11 mouse cellular contexts compared by ENCODE assay signal in genomic region chr5:140472336-140472735, GRCm38 (mm10). TPM values are rescaled to one million over a fixed set of nuclear protein-coding genes. Genes with fewer than 3 reads are reported as not detected.
DNase-seq lines count a peak whose midpoint lies in the region; ATAC-seq lines count a peak whose summit lies in the region.
"Had no signal": no experiment of that assay in that cellular context is flagged by ENCODE, and none has a peak within 500 bp of the region (broad histone marks: within the 10 kb centered on the region; RNA-seq: fewer than 3 reads in every experiment).

No protein-coding gene starts in this region.

- no peaks in the 10 kb centered on the region for H3K4me1 ChIP-seq in liver, embryonic 13.5 days (replicated peaks)

- H3K4me3 ChIP-seq in liver, embryonic 13.5 days (replicated peaks), result no peak overlapping the region

- H3K27ac ChIP-seq in liver, embryonic 13.5 days, result no peak overlapping the region

- ATAC-seq in liver, embryonic 13.5 days (ENCODE audit: low read depth), result no peak

- 60% methylated on average over 3 of the region's 3 CpGs for WGBS in liver, embryonic 13.5 days (ENCODE audit: insufficient replicate concordance)

- H3K4me2 ChIP-seq in liver, embryonic 13.5 days, result no peak overlapping the region
- H3K4me2 ChIP-seq: heart, embryonic 11.5 days had no signal

- no peaks in the 10 kb centered on the region for H3K27me3 ChIP-seq in liver, embryonic 13.5 days

- 0 out of 2 replicates have a peak, but pooled peaks cover 4% of the 10 kb centered on the region for H3K9me3 ChIP-seq in liver, embryonic 13.5 days (replicated peaks)

- DNase-seq in embryo, embryonic 10.5 days (ENCODE audit: low spot score), result peak; percentile 34
- DNase-seq in embryo, embryonic 11 days, result no peak
- DNase-seq in spleen, adult 12 weeks (ENCODE audit: low spot score), result peak; percentile 22
- no peak for DNase-seq in spleen, postnatal 36 days (ENCODE audit: low spot score in 2 of 2)
- DNase-seq in liver, embryonic 13.5 days, result peak; percentile 26
- DNase-seq in thymus, postnatal 25 days, result peak; percentile 49
- no peak for DNase-seq in left cerebral cortex, postnatal 36 days (ENCODE audit: low spot score in 2 of 2)
- no peak for DNase-seq in layer of hippocampus, adult 11-12 months (ENCODE audit: low spot score)
- DNase-seq: right cerebral cortex, postnatal 14 days had no signal

- no peak overlapping the region for H3K9ac ChIP-seq in liver, embryonic 13.5 days

- H3K36me3 ChIP-seq in liver, embryonic 13.5 days, result no peaks in the 10 kb centered on the region

- intact Hi-C loops in left cerebral cortex, postnatal 36 days (cut with DNase I), result no loop called here

RNA-seq across cellular contexts. Expression of gene Gm4869, which starts 26.9 kb away (rescaled TPM):
- polyA plus RNA-seq in liver, embryonic 13.5 days (2015; fragmentation: Nextera tagmentation; extraction: Ambion mirVana), result not detected in 2 replicates
- not detected for total RNA-seq in left cerebral cortex, postnatal 36 days (2021)
- polyA plus RNA-seq: heart, embryonic 11.5 days; kidney, embryonic 14.5 days had no signal

RNA-seq across cellular contexts. Expression of gene Chst12, which starts 33.0 kb away (rescaled TPM):
- polyA plus RNA-seq in liver, embryonic 13.5 days (2015; fragmentation: Nextera tagmentation; extraction: Ambion mirVana), result 9.3 and 9.9 TPM in 2 replicates
- 10 to 100 TPM; 19.9 to 20.2 TPM for total RNA-seq in left cerebral cortex, postnatal 36 days (2021)

RNA-seq across cellular contexts. Expression of gene Eif3b, which starts 53.2 kb away (rescaled TPM):
- polyA plus RNA-seq in liver, embryonic 13.5 days (2015; fragmentation: Nextera tagmentation; extraction: Ambion mirVana), result 101 and 120 TPM in 2 replicates
- 10 to 100 TPM; 86.7 to 90.1 TPM for total RNA-seq in left cerebral cortex, postnatal 36 days (2021)

Comparison
In these comparisons a context has a peak if more than half of its experiments do, and no peak if none do; other contexts are left out.
1. DNase-seq: peak in embryo, embryonic 10.5 days (single experiment), spleen, adult 12 weeks (single experiment), liver, embryonic 13.5 days (single experiment) and thymus, postnatal 25 days (single experiment); none in embryo, embryonic 11 days (single experiment), spleen, postnatal 36 days (0 of 2), left cerebral cortex, postnatal 36 days (0 of 2) and layer of hippocampus, adult 11-12 months (single experiment).